Mouse (Mus musculus) lung, postnatal 4 days (tissue): Measurements from ENCODE around the gene Ptpn20.

Experiments
- DNase-seq, 2 experiments: peaks; one replicate each; pipeline ENCODE4 v3.0.0; 2021

Gene Ptpn20

DNA sequence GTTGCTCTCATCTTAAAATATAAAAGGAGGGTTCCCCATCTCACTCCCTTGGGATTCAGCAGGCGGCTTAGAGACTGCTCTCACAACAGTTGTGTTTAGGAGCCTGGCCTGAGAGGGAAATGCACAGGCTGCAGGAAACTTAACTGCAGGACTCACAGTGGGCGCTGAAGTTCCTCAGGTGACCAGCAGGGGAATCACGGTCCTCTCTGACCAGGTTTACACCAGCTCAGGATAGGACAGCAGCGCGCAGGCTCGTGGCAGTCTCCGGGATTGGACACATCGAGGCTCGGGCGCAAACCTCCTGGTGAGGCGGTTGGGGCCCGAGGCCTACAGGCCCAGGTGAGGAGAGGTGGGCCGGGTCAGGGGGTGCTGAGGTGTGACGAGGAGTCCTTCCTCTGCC, at the start of gene Ptpn20:
TSS of gene Ptpn20 (plus strand) at position 257 of the 400 bp plus-strand sequence.
- DNase-seq, result peak in 1 of 2 experiments; percentile 7

DNA sequence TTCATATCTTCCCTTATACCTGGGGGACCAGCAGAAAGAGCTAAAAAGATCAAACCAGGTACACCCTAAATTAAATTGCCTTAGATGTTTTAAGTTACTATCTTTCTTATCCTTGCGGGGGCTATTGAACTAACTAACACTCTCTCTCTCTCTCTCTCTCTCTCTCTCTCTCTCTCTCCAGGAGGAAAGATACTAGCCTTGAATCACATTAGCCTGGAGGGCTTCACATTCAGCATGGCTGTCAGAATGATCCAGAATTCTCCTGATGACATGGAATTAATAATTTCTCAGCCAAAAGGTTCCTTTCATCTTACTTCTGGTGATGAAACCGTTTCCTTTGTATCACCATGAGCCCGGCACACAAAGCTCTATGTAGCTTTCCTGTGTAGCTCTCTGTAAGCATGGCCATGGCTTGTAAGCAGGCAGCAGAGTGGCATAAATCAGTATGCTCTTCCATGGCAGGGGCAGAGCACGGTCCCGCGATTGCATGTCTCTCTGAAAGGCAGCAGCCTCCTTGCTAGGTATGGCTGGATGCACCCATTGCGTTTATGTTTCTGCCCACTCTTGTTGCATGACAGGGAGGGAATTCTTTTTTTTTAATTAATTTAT, 49.3 kb upstream of the Ptpn20 start:
- no peak for DNase-seq

DNA sequence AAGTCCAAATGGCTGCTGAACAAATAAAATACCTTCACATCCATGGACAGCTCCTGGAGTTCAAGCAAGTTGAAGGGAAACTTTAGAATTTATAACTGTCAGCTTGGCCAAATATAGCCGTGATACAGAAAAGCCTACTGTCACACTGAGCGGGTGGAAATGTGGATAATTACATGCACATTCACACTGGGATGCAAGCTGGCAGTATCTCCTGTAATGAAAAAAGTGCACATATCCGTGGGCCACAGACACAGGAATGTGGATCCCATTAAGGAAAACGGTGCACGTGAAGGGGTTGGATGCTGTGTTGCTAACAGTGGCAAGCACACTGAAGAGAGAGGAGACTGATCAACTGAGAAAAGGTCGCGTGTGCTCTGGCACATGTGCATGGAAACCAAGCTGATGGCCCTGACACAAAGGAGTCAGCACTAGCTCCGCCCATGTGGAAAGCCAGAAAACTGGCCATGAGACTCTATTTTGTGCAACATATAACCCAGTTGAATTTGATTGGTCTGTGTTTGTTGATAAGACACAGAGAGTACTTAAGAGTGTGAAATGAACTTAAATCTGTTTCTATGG, 43.4 kb upstream of the Ptpn20 start:
- no peak for DNase-seq

DNA sequence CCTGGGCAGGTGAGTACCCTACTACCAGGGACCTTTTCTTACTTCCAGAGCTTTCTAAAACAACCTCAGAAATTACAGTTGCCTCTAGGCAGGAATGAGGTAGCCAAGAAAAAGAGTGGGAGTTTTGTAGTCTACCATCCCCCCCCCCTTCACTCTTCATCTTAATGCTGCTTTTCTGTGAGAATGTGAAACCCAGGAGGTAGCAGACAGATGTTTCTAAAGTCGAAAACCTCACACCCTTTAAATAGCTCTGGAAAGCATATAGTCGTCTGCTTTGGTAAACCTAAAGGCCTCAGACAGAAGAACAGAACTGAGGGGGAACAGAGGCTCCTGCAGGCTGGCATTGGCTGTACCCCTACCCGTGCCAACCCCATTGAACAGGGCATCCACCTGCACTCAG, 40.4 kb upstream of the Ptpn20 start:
- DNase-seq, result no peak

DNA sequence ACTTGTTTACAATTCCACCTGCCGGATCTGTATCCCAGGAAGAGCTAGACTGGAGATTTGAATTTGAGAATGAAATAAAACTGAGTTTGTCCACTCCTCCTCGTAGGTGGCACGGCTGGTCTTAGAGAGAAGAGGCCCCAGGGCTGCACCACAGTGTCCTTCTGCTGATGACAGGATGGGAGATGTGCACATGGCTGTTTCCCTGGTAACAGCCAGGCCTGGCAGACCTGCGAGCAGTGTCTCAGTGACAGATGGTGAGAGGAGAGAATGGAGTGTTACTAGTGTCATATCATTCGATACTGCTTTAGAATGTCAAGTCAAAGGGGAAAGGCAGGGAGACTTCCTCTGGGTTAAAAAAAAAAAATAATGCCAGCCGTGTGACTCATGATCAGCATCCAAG, 39.2 kb upstream of the Ptpn20 start:
- no peak for DNase-seq

DNA sequence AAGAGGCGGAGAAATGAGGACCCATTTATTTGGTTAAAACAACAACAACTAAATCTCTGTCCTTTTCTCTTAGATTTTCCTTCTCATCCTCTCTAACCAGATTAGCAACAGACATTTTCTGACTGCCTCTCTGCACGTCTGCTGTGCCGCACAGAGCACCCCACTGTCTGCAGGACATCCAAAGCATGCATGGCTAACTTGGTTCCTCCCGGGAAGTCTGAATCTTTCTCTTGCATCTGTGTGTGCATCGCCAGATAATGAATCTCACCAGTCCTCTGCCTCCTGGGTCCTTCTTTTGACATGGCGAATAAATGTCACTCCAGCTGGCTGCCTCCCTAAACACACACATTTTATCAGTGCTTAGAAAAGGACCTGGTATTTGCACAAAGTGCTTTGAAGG, 18.3 kb upstream of the Ptpn20 start:
- DNase-seq, result no peak

DNA sequence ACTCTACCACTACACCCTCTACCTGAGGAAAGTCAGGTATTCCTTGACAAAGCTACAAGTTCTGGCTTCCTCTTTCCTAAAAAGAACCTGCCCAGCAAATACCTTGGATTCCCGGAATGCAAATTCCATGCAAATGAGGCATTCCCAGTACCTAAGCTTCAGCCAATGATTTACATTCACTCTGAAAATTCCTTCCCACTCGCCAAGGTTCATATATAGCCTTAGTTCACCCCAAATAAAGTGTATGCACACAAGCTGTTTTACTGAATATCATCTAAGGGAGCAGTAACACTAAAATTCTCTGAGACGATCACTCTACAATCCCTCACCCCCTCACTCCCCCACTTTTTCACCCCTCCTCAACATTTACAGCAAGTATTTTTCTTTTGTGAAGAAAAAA, 15.4 kb upstream of the Ptpn20 start:
- DNase-seq, result no peak

DNA sequence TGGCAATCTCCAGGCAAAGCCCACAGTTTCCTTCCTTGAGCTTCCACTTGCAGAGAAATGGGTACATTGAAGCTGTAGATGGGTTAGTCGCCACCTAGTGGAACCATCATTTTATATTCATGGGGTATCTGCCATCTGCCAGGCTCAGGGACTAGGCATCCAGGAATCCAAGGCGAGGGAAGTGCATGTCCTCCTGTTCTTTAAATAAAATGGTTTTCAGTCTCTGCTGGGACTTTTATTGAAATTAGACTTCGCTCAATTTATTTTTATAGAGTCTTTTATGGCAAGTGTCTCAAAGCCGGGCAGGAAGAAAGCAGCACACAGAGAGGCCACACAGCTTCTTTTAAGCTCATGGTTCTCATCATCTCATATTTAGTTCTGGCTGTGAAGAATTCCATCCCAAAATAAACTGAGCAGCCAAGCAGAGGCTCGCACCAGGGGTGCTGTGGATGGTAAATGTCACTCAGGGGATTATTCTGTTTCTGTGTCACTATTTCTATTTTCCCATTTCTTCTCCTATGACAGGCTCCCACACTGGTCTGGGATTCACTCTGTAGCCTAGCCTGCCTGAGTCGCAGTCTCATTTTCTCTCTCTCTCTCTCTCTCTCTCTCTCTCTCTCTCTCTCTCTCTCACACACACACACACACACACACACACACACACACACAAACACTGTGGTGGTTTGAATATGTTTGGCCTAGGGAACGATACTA, 9.1 kb upstream of the Ptpn20 start:
- no peak for DNase-seq

DNA sequence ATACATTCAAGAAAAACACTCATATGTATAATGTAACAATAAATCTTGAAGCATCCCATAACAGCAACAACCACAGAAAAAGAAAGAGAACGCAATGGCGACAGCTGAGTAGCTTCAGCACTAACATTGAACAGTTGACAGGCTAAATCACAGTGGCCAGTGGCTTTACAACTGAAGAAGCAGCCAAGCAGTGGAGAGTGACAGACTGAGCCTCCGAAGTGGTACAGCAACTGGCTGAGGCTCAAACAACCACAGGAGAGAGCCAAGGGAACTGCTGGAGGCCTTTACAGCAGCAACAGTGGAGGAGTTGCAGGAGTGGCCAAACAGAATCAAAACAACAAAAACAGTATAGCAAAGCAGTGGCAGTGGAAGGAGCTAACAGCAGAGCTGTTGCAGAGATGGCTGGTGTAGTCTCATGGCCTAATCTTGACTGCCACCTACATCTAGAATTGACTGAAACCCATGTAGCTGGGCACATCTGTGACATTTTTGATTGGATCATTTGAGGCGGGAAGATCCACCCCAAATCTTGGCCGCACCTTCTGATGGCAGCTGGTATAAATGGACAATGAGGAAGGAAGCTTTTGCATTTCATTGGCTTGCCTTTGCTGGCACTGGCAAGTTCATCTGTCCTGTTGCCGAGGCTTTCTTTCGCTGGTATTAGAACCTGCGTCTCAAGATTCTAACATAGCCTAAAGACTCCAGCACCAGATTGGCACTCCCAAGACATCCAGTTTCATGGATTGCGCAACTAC, 9.5 kb downstream of the Ptpn20 start:
- no peak for DNase-seq

DNA sequence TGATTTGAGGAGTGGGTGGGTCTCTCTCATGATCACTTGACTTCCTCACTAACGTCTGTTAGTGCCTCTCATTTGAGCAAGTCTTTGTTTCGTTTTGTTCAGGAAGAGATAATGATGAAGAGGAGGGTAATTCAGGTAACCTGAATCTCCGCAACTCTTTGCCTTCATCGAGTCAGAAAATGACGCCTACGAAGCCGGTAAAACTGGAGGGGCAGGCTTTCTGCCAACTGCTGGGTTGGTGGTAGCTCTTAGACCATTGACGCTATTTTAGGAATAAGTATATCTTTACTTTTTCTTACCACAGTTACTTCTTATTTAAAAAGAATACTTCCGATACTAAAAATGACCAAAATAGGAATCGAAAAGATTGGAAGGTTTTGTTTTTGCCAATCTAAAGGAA, 18.4 kb downstream of the Ptpn20 start:
- DNase-seq, result no peak

DNA sequence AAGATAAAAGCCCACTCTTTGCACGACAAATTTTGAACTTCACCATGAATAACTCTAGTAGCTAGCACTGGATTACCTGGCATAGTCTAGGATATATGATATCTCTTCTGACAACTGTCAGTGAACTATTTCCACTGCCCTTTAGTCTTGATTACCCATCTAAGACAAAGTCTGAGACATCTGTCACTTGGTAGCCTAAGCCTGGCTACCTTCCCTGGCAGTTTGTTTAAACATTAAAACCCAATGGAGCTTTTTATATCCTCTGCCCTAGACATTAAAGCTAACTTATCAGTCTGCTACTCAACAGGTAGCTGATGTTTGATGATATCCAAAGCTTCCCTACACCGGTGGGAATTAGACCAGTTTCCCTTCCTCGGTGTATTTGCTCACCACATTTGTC, 36.0 kb downstream of the Ptpn20 start:
- DNase-seq, result no peak

DNA sequence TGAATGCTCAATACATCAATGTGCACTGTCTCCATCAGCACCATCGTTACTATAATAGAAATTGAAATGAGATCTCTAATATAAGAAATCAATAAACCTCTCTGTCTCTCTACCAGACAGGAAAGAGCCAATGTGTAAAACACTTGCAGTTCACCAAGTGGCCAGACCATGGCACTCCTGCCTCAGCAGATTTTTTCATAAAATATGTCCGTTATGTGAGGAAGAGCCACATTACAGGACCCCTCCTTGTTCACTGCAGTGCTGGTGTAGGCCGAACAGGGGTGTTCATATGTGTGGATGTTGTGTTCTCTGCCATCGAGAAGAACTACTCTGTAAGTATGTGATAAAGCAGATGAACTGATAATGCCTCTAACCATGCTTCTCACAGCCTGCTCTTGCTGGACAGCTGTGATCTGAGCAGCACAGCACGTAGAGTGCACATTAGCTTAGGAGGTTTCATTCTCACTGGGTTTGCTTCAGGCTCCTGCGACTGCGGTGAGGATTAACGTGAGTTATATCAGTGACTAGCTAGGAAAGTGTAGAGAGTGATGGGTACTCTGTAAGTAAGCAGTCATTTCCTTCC, 43.9 kb downstream of the Ptpn20 start:
- DNase-seq, result peak in 1 of 2 experiments; percentile 31

DNA sequence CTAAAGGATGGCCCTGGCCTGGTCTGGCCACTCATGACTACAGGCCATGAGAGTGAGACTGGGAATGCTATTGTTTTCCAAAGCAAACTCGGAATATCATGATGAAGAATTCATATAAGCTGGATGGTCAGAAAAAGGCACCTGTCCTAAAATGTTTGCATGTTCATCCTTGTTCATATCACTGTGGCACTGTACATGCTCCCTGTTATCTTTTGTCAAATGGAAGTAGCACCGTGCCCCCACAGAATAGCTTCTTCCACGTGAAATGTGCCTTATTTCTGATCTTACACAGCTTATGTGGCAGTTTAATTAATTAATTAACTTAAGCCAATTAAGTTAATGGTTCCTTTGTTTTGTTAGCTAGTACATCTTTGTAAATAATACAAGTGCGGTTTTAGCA, 45.3 kb downstream of the Ptpn20 start:
- DNase-seq, result no peak

DNA sequence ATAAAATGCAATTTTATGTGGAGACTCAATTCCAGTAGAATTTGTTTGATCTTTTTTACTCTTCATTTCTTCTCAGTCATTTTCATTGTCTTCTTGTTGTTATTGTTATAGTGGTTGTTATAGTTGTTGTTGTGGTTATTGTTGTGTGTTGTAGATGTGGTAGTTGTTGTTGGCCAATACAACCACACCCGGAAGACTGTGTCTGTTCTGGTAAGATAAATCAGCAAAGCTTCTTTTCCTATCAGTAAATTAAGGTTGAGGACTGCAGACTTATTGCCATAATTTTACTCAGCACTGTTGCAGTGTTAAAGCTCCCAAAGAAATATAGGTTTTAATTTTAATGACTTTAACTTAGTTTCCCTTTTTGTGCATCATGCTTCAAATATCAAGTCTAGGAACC, 45.8 kb downstream of the Ptpn20 start:
- no peak for DNase-seq

DNA sequence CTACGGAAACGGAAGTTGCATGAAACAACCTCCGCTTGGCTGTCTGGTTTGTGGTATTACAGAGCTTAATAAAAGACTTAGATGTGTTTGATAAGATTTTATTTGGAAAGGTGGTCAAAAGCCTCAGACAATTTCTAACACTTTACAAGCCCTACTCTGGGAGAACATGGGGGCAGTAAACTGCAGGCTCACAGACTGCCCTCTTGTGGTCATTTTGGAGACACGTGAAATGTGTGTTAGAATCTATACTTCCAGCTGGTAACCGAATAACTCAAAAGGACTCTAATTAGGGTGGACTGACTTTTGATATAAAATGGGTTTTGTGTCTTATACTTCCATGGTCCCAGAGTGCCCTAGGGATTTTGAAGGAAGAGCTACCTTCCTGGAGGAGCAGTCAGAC, 50.4 kb downstream of the Ptpn20 start:
- no peak for DNase-seq

DNA sequence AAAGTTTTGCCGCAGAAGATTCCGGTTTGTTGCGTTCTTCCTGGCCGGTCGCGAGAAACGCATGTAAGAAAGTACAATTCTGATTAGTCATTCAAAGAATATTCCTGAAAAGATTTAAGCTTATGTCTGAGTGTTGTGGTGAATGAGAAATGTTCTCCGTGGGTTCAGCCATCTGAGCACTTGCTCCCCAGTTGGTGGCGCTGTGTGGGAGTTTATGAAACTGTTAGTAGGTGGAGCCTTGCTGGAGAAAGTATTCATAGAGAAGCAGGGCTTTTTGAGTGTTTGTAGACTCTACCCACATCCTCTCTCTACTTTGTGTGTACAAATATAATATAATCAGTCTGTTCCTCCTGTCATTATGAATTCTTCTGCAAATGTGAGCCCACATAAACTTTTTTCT, 61.7 kb downstream of the Ptpn20 start:
- DNase-seq, result peak in 1 of 2 experiments; percentile 39

DNA sequence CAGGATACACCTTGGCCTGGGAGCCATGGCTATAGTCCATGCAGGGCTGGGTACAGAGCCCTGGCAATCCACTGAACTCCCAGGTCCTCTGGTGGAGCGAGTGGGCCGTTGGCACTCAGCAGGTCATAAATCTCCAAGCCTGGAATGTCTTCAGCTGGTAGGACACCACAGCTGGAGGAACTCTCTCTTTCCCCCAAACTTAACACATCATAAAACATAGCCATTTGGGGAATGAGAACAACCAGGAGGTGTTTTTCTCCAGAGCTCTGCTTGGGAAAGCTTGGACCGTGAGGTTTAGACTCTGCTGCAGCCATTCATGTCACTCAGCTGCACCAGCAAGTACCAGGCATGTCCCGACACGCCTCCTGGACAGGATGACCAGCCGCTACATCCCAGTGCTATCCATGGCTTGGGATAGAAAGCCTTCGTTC, 68.5 kb downstream of the Ptpn20 start:
- DNase-seq, result peak; percentile 9 to 64

DNA sequence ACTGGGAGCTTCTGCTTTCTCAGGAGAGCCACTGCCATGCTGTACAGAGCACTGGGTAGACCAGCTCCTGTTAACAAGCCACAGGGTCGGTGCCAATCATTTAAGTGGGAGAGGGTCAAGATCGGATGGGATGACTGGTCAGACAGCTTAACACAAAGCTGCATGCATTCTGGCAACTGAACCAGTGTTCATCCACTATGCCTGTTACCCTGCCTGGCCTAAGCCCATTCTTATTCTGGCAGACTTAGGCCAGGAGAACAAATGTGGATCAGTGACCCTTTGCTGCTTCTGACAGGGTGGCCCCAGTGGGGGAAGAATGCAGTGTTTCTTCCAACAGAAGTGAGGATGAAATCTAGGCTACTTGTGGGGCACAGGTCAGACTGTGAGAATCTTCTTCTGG, 69.3 kb downstream of the Ptpn20 start:
- no peak for DNase-seq

DNA sequence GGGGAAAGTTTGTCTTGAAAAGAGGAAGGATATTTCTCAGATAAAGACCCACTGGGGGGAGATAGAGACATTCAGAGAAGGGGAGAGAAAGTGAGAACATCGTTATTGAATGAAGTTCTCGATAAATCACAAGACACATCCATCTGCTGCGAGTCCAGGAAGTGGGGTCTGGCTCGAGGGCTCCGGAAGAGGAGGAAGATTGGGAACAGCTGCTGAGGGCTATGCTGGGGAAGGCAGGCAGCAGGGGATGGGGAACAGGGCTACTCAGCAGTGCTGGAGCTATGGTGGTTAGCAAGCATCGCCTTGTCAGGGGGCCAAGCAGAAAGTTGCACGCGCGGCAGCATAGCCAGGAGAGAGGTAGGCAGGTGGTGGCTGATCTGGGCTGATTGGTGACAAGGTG, 73.1 kb downstream of the Ptpn20 start:
- peak; percentile 31 to 66 for DNase-seq

DNA sequence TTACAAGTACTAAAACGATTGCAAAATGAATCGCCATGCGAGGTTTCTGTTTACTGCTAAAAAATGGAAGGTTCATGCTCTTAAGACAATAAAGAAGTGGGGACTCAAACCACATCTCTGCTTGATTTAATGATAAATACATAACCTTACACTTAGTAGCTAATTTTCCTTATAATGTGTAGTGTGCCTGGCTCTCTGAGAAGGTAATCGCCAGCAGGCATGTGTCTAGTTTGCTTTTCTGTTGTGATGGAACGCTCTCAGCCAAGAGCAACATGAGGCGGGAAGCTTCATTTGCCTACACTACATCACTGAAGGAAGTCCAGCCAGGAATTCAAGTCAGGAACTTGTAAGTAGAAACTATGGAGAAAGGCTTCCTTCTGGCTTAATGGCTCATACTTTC, 77.3 kb downstream of the Ptpn20 start:
- no peak for DNase-seq

DNA sequence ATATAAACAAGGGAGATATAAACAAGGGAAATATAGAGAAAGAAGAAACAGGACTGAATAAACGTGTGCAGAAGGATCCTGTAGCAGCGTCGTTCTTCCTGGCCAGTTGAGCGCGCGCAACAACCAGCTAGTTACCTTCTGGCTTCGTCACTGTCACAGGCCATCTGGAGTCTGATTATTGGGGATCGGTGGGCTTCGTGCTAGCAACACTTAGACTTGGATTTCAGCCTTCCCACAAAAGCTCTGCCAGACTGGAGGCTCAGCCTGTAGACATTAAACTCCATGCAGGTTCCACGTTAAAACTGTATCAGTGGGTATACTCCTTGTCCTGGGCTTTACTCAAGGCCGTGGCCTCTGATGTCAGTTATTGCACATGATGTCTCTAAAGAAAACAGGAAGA, 80.9 kb downstream of the Ptpn20 start:
- no peak for DNase-seq

DNA sequence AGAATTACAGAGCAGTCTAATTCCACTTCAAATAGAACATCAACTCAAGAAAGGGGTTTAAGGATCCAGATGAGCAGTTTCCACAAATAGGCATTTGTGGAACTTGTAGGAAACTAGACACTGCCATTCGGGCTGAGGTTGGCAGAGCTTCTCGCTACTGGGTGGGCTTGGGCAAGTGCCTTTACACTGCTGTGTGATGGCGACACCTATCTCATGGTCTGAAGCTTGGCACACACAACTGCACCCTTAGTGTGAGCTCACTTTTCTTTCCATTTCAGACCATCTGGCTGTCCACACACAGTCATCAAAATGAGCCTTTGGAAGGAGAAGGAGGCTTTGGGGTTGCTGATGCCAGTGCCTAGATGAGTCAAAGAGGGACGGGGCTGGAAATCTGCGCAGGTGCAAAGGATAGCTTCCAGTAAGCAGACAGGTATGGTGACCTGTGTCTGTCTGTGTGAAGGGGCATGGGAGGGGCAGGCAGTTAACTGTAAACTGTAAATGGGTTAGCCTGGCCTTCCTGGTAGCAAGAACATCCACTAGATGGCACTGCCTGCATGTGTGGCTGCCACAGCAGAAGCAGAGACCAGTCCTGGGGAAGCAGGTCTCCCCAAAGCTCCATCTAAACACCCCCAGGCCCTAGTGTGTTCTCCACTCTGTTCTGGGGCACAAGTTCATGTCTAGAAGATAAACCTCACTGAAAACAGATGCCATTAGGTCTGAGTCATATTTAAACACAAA, 84.5 kb downstream of the Ptpn20 start:
- DNase-seq, result peak; percentile 36 to 55

DNA sequence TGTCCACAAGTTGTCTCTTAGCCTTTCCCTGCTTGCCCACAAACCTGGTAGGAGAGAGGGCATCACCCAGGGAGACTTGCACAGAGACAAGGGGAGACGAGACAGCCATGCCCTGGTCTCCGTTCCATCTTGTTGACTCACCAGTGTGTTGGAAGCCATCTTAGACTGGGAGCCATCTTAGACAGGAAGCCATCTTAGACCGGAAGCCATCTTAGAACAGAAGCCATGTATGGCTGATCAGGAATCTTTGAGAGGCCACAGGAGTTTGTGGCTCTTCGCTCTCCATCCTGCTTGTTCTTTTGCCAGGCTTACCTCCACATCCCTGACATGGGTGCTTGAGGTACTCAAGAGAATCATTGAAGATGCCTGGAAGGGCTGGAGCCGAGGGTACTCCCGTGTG, 89.0 kb downstream of the Ptpn20 start:
- DNase-seq, result no peak
